Comparison of ENCODE assay signal across 32 mouse cellular contexts in genomic region chr8:72271691-72272090, GRCm38 (mm10). TPM values are rescaled to one million over a fixed set of nuclear protein-coding genes. Genes with fewer than 3 reads are reported as not detected.
DNase-seq lines count a peak whose midpoint lies in the region; TF ChIP-seq lines count a peak whose summit lies in the region.
"Had no signal": no experiment of that assay in that cellular context is flagged by ENCODE, and none has a peak within 500 bp of the region (broad histone marks: within the 10 kb centered on the region; RNA-seq: fewer than 3 reads in every experiment).

No protein-coding gene starts in this region.

- no peak for DNase-seq in heart, adult 2 months
- no peak for DNase-seq in heart, adult 8-10 months (ENCODE audit: low spot score)
- DNase-seq in lung, postnatal 10 days: peak; percentile 20
- DNase-seq in lung, postnatal 14 days: no peak
- no peak for DNase-seq in cerebellum, postnatal 4 days (ENCODE audit: low spot score in 2 of 2)
- no peak for DNase-seq in left cerebral cortex, adult 18-20 months (ENCODE audit: low spot score in 2 of 2)
- DNase-seq: cerebellum, adult 11 months had no signal

- H3K36me3 ChIP-seq in heart, adult 2 months (ENCODE audit: control insufficient read depth, insufficient read depth, low read length): peaks cover 3% of the 10 kb centered on the region; the same call in 1 of the 2 replicates
- H3K36me3 ChIP-seq in ES-Bruce4 (ENCODE audit: control insufficient read depth, insufficient read depth, low read length, poor library complexity, severe bottlenecking): no peaks in the 10 kb centered on the region
- H3K36me3 ChIP-seq: forebrain, embryonic 10.5 days; heart, embryonic 15.5 days; limb, embryonic 15.5 days; liver, embryonic 15.5 days; midbrain, embryonic 12.5 days; stomach, embryonic 15.5 days had no signal

- H3K4me3 ChIP-seq in heart, adult 2 months: no peak overlapping the region
- H3K4me3 ChIP-seq in ES-Bruce4 (ENCODE audit: low read depth, low read length): no peak overlapping the region
- H3K4me3 ChIP-seq in brown adipose tissue, adult 24 weeks (ENCODE audit: insufficient read depth, low read depth, low read length): no peak overlapping the region
- H3K4me3 ChIP-seq: forebrain, embryonic 10.5 days; heart, embryonic 15.5 days; layer of hippocampus, adult 2 months; limb, embryonic 15.5 days; liver, embryonic 15.5 days; midbrain, embryonic 12.5 days; stomach, embryonic 15.5 days had no signal

- H3K9ac ChIP-seq in heart, adult 2 months (ENCODE audit: low read depth, low read length): 0 out of 2 replicates have a peak overlapping the region, but pooled peaks have one; percentile 0
- H3K9ac ChIP-seq in ES-Bruce4 (ENCODE audit: low read depth, poor library complexity, severe bottlenecking): 0 out of 2 replicates have a peak overlapping the region, but pooled peaks have one; percentile 2
- H3K9ac ChIP-seq: heart, embryonic 15.5 days; hindbrain, embryonic 14.5 days; limb, embryonic 15.5 days; liver, embryonic 15.5 days; midbrain, embryonic 12.5 days; stomach, embryonic 15.5 days had no signal

- no peaks in the 10 kb centered on the region for H3K79me2 ChIP-seq in heart, adult 2 months (replicated peaks; ENCODE audit: control insufficient read depth, insufficient read depth, low read length)

- intact Hi-C loops in heart, adult 2 months (cut with DNase I): no loop called here

- no peaks in the 10 kb centered on the region for H3K27me3 ChIP-seq in heart, adult 2 months (ENCODE audit: control insufficient read depth, insufficient read depth, low read length)
- H3K27me3 ChIP-seq in ES-Bruce4 (ENCODE audit: control insufficient read depth, insufficient read depth, low read length, poor library complexity, severe bottlenecking): no peaks in the 10 kb centered on the region
- H3K27me3 ChIP-seq: heart, embryonic 15.5 days; limb, embryonic 15.5 days; liver, embryonic 15.5 days; midbrain, embryonic 12.5 days; stomach, embryonic 15.5 days had no signal

- WGBS in heart, adult 2 months: 58% methylated on average over 3 of the region's 3 CpGs

- TF ChIP-seq EP300 in heart, adult 2 months (IDR thresholded peaks at IDR 0.05; ENCODE audit: insufficient read depth, low read depth, low read length): no peak
- TF ChIP-seq EP300 in ES-Bruce4 (IDR thresholded peaks at IDR 0.05; ENCODE audit: insufficient read depth, low read depth, low read length): no peak

- H3K27ac ChIP-seq in heart, adult 2 months: peak overlapping the region; percentile 55
- H3K27ac ChIP-seq in ES-Bruce4 (ENCODE audit: insufficient read depth, low read length): peak overlapping the region; percentile 47
- H3K27ac ChIP-seq in brown adipose tissue, adult 24 weeks (replicated peaks; ENCODE audit: low read depth, low read length): peak overlapping the region; percentile 88
- H3K27ac ChIP-seq: forebrain, embryonic 10.5 days; heart, embryonic 15.5 days; hindbrain, embryonic 14.5 days; layer of hippocampus, adult 2 months; limb, embryonic 15.5 days; liver, embryonic 15.5 days; midbrain, embryonic 12.5 days; stomach, embryonic 15.5 days had no signal

- no peak for TF ChIP-seq POLR2A in heart, adult 2 months (IDR thresholded peaks at IDR 0.05; ENCODE audit: insufficient read depth, low read depth, low read length)
- no peak for TF ChIP-seq POLR2A in ES-Bruce4 (IDR thresholded peaks at IDR 0.05; ENCODE audit: insufficient read depth, low read length)

- H3K9me3 ChIP-seq in ES-Bruce4 (replicated peaks; ENCODE audit: control insufficient read depth, insufficient read depth, low read length, poor library complexity, severe bottlenecking): no peaks in the 10 kb centered on the region
- H3K9me3 ChIP-seq: forebrain, embryonic 10.5 days; heart, embryonic 15.5 days; limb, embryonic 15.5 days; liver, embryonic 15.5 days; midbrain, embryonic 12.5 days; stomach, embryonic 15.5 days had no signal

- no peak for TF ChIP-seq CTCF in heart, adult 2 months (IDR thresholded peaks at IDR 0.05)
- TF ChIP-seq CTCF in ES-Bruce4 (IDR thresholded peaks at IDR 0.05; ENCODE audit: low read depth, low read length): no peak

- H3K4me1 ChIP-seq in heart, adult 2 months (ENCODE audit: control insufficient read depth, insufficient read depth, low read length): peaks cover 16% of the 10 kb centered on the region
- no peaks in the 10 kb centered on the region for H3K4me1 ChIP-seq in ES-Bruce4 (ENCODE audit: control insufficient read depth, insufficient read depth, low read length)
- peaks cover 26% of the 10 kb centered on the region for H3K4me1 ChIP-seq in brown adipose tissue, adult 24 weeks (ENCODE audit: control insufficient read depth, insufficient read depth, insufficient read length, low read length)
- H3K4me1 ChIP-seq: forebrain, embryonic 10.5 days; limb, embryonic 15.5 days; midbrain, embryonic 12.5 days; stomach, embryonic 15.5 days had no signal

RNA-seq across cellular contexts. Expression of gene Ap1m1, which starts 31.9 kb away (rescaled TPM):
- total RNA-seq in heart, adult 2 months (2021): 10 to 100 TPM; 44.6 to 48.8 TPM
- polyA plus RNA-seq in heart, adult 2 months (2012; rRNA removed): 74.3 and 77.0 TPM in 2 replicates
- total RNA-seq in heart, adult 8-10 months (2022): 10 to 100 TPM; 42.0 to 48.4 (median 43.4) TPM
- 26.0 and 30.1 TPM in 2 replicates for polyA plus RNA-seq in ES-Bruce4 (2011; ENCODE audit: insufficient read depth, insufficient read length, low read depth, missing spikeins)
- polyA plus RNA-seq in brown adipose tissue, adult 24 weeks (2012; ENCODE audit: insufficient read depth, insufficient read length, missing spikeins): 35.6 and 49.6 TPM in 2 replicates
- 10 to 100 TPM; 80.1 to 80.6 TPM for total RNA-seq in left cerebral cortex, adult 18-20 months (2021)

RNA-seq across cellular contexts. Expression of gene Gm10282, which starts 33.4 kb away (rescaled TPM):
- 1 to 10 TPM; 6.7 to 8.5 TPM for total RNA-seq in heart, adult 2 months (2021)
- polyA plus RNA-seq in heart, adult 2 months (2012; rRNA removed): 1.1 and 2.9 TPM in 2 replicates
- 1 to 10 TPM; 5.4 to 8.3 (median 7.5) TPM for total RNA-seq in heart, adult 8-10 months (2022)
- 2.3 and 4.5 TPM in 2 replicates for polyA plus RNA-seq in ES-Bruce4 (2011; ENCODE audit: insufficient read depth, insufficient read length, low read depth, missing spikeins)
- polyA plus RNA-seq in brown adipose tissue, adult 24 weeks (2012; ENCODE audit: insufficient read depth, insufficient read length, missing spikeins): not detected in 2 replicates
- 1 to 10 TPM; 2.8 to 4.2 TPM for total RNA-seq in left cerebral cortex, adult 18-20 months (2021)

RNA-seq across cellular contexts. Expression of gene Klf2, which starts 47.1 kb away (rescaled TPM):
- total RNA-seq in heart, adult 2 months (2021): 10 to 100 TPM; 76.0 to 92.7 TPM
- 21.1 and 42.6 TPM in 2 replicates for polyA plus RNA-seq in heart, adult 2 months (2012; rRNA removed)
- 10 to 100 TPM; 40.3 to 74.6 (median 52.7) TPM for total RNA-seq in heart, adult 8-10 months (2022)
- 44.7 and 47.0 TPM in 2 replicates for polyA plus RNA-seq in ES-Bruce4 (2011; ENCODE audit: insufficient read depth, insufficient read length, low read depth, missing spikeins)
- 30.6 and 88.0 TPM in 2 replicates for polyA plus RNA-seq in brown adipose tissue, adult 24 weeks (2012; ENCODE audit: insufficient read depth, insufficient read length, missing spikeins)
- total RNA-seq in left cerebral cortex, adult 18-20 months (2021): 10 to 100 TPM; 15.2 to 23.6 TPM

RNA-seq across cellular contexts. Expression of gene Fam32a, which starts 52.2 kb away (rescaled TPM):
- 10 to 100 TPM; 21.4 to 23.2 TPM for total RNA-seq in heart, adult 2 months (2021)
- 21.2 and 29.9 TPM in 2 replicates for polyA plus RNA-seq in heart, adult 2 months (2012; rRNA removed)
- 10 to 100 TPM; 18.4 to 23.2 (median 21.9) TPM for total RNA-seq in heart, adult 8-10 months (2022)
- 45.1 and 50.4 TPM in 2 replicates for polyA plus RNA-seq in ES-Bruce4 (2011; ENCODE audit: insufficient read depth, insufficient read length, low read depth, missing spikeins)
- polyA plus RNA-seq in brown adipose tissue, adult 24 weeks (2012; ENCODE audit: insufficient read depth, insufficient read length, missing spikeins): 26.9 and 41.8 TPM in 2 replicates
- 10 to 100 TPM; 57.9 to 58.0 TPM for total RNA-seq in left cerebral cortex, adult 18-20 months (2021)

RNA-seq across cellular contexts. Expression of gene Gm11034, which starts 58.3 kb away (rescaled TPM):
- not detected for total RNA-seq in heart, adult 2 months (2021)
- polyA plus RNA-seq in heart, adult 2 months (2012; rRNA removed): not detected in 2 replicates
- not detected for total RNA-seq in heart, adult 8-10 months (2022)
- not detected in 2 replicates for polyA plus RNA-seq in ES-Bruce4 (2011; ENCODE audit: insufficient read depth, insufficient read length, low read depth, missing spikeins)
- polyA plus RNA-seq in brown adipose tissue, adult 24 weeks (2012; ENCODE audit: insufficient read depth, insufficient read length, missing spikeins): not detected in 2 replicates
- total RNA-seq in left cerebral cortex, adult 18-20 months (2021): not detected
- total RNA-seq: adrenal gland, postnatal 10 days; gastrocnemius, postnatal 14 days; heart, postnatal 4 days; layer of hippocampus, adult 2 months; layer of hippocampus, postnatal 36 days; left cerebral cortex, postnatal 14 days; megakaryocyte, adult 5-6 weeks; neutrophil, adult 5-6 weeks had no signal
- polyA plus RNA-seq: brain, embryonic 14.5 days; C2C12; embryonic facial prominence, embryonic 11.5 days; forebrain, embryonic 10.5 days; forebrain, embryonic 16.5 days; heart, embryonic 15.5 days; hindbrain, embryonic 14.5 days; inflammation-experienced regulatory T-cells, adult 6 months; kidney, adult 2 months; limb, embryonic 15.5 days; liver, embryonic 15.5 days; lung, embryonic 16.5 days; midbrain, embryonic 12.5 days; small intestine, adult 2 months; stomach, embryonic 15.5 days had no signal
